Mouse (Mus musculus) bone marrow macrophage, adult 2 months (primary cell): Measurements from ENCODE around the gene Clta.

Experiments used
- CTCF ChIP-seq: IDR thresholded peaks from 2 replicates; pipeline ENCODE4 v1.5.1; 2012; ENCODE audit warnings: low read depth, mild to moderate bottlenecking, low read length, moderate library complexity
- POLR2A ChIP-seq: IDR thresholded peaks from 2 replicates; pipeline ENCODE4 v1.6.1; 2012; ENCODE audit warnings: mild to moderate bottlenecking, low read depth, low read length, borderline replicate concordance

DNA sequence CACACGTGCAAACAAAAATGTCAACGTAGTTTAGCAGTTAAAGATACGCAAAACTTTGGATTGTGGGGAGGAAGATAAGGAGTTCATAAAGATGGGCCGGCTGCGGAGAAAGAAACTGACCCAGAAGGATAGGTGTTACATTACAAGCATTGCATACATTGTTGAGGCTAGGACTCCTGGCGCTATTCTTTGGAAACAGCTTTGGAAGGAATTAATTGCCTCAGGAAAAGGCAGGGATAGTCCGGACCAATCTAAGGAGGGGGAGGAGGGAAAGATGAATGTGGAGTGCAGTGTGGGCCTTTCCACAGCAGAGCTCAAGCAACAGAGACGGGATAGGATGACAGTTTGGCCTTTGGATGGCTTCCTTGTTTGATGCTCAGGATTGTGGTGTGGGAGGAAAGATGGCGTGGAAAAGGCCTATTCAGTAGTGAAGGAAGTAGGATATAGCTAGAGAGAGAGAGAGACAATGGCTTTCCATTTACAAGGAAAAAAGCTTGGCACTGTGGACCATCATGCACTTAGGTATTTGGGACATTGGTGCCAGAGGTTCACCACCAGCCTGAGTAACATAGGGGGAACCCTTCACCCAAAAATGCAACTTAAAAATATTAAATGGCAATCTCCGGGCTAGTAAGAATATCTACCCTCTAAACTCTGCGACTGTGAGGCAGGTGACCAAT, 9.3 kb downstream of the Clta start:
- TF ChIP-seq CTCF (no peak), POLR2A (no peak)
